Mouse (Mus musculus): ENCODE data around the gene Grasp.

DNA sequence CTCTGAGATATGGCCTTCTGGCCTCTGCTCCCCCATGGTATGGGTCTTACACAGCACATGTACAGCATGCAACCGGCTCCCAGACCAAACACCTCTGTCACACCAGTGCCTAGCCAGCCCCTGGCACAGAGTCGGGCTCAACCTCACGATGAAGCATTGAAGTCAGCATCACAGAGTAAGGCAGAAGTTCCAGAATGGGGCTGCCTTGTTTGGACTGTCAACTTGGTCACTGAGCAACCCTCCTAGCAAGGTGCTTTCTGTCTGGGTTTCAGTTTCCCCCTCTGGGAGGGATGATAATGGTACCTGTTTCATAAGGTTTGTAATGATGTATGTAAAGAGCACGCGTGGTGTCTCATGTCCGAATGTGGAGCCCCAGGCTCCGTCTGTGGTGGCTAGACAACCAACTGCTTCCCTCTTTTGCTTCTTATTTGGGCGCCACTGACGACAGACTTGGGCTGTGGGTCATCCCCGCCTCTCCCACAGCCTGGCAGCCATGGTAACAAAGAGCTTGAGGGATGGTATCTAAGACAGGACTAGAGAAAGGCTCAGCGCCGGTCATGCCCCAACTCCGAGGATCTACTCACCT lies 998 bp upstream of the Grasp start:
- TF ChIP-seq CTCF (conservative IDR thresholded peaks at IDR 0.05; ENCODE audit: low read length) (no peak), POU5F1 (IDR thresholded peaks at IDR 0.05; ENCODE audit: borderline replicate concordance, low read length) (no peak), NANOG (IDR thresholded peaks at IDR 0.05; ENCODE audit: borderline replicate concordance, low read length) (no peak)

Data from E14TG2a.4 (cell line).